Mouse (Mus musculus) lung, adult 2 months (tissue): ENCODE data around the gene App.
A peak's percentile ranks its signal among the peaks of the same experiment; 100 is the strongest.

Experiments used
- CTCF ChIP-seq: fragments of 200-500 bp; IDR thresholded peaks from 2 replicates; pipeline ENCODE4 v1.5.1; 2011; ENCODE audit warnings: mild to moderate bottlenecking, low read length, control low read depth; ENCODE audit not compliant: insufficient read depth
- POLR2A ChIP-seq: fragments of 200-500 bp; IDR thresholded peaks from 2 replicates; pipeline ENCODE4 v1.6.1; 2011; ENCODE audit warnings: low read depth, mild to moderate bottlenecking, control low read depth, low read length, borderline replicate concordance; ENCODE audit errors: extremely low read depth

DNA sequence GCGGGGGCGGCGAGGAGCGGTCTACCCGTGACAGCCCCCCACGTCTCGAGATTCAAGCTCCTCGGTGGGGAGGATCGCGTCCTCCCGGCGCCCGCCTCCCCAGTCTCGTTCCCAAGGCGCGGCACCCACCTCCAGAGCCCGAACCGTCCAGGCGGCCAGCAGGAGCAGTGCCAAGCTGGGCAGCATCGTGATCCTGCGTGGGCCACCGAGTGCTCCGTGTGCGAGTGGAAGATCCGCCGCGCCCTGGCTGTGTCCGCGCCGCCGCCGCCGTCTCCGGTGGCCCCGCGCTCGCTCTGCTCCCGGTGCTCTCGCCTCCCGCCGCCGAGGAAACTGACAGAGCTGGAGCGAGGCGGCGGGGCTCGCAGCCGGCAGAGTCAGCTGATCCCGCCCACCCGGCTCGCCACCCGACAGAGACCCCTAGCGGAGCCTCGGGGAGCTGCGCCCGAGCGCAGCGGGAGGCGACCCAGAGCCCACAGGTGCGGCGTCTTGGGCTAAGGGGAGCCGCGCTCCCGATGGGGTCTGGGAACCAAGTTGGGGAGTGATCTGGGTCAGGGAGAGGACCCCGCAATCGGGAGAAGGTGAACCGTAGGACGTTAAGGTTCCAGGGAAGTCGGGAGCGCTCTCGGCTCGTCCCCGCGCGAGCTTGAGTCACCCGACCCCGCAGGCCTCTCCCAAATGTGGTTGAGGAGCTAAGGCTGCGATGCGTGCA, at the start of gene App:
- TF ChIP-seq POLR2A (peak; percentile 58; the same call in 1 of the 2 replicates), CTCF (no peak; the same call in 1 of the 2 replicates)
